Mouse (Mus musculus) megakaryocyte, embryonic 14.5 days (primary cell): Measurements from ENCODE around the gene Creg1.

Experiments used
- FLI1 ChIP-seq: IDR thresholded peaks from 2 replicates; pipeline ENCODE4 v1.6.1; 2012; ENCODE audit warnings: low read length, inconsistent platforms, mixed read lengths
- GATA1 ChIP-seq: IDR thresholded peaks from 3 replicates; pipeline ENCODE4 v1.6.1; 2012; ENCODE audit warnings: mixed read lengths, low read length, inconsistent platforms, borderline replicate concordance

- TF ChIP-seq GATA1 (no peak), FLI1 (no peak)
Observed at GRCm38 (mm10) chr1:165765041-165765440, 1.5 kb downstream of the Creg1 start.
